Mouse (Mus musculus) G1E (cell line): ENCODE measurements around the gene Lsg1.

Source experiments
- CTCF ChIP-seq: IDR thresholded peaks from 2 replicates; pipeline ENCODE4 v1.5.1; 2012; ENCODE audit warnings: low read depth, low read length, inconsistent platforms, mixed read lengths
- GATA1 ChIP-seq: IDR thresholded peaks from 2 replicates; pipeline ENCODE4 v1.6.1; 2012; ENCODE audit warnings: borderline replicate concordance, low read length, inconsistent platforms, mixed read lengths
- GATA2 ChIP-seq: IDR thresholded peaks from 2 replicates; pipeline ENCODE4 v1.6.1; 2012; ENCODE audit warnings: low read depth, low read length, inconsistent platforms, borderline replicate concordance
- POLR2AphosphoS5 ChIP-seq: IDR thresholded peaks from 2 replicates; pipeline ENCODE4 v1.6.1; 2012; ENCODE audit warnings: low read depth, low read length, inconsistent platforms; ENCODE audit not compliant: insufficient replicate concordance
- TAL1 ChIP-seq: conservative IDR thresholded peaks from 2 replicates; pipeline ENCODE4 v1.6.1; 2012; ENCODE audit warnings: low read depth, low read length, inconsistent platforms, mixed read lengths

DNA sequence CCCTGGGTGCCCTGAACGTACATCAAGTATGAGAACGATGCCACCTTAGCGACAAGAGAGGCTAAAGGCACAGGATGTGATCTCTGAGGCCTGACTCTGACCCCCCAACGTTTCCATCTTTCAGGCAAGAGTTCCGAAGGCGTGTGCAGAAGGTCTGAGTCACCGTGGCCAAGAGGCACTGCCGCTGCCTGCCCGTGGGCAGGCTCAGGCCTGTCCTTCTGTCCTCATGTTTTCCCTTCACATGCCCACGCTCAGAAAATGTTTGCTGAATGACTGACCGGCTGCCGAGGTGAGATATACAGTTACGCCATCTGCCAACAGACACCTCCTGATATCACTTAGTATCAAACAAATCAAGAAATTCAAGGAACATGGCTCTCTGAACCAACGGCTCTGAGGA is 61.6 kb downstream of the Lsg1 start:
- TF ChIP-seq CTCF (no peak), TAL1 (no peak), GATA2 (no peak), GATA1 (no peak), POLR2AphosphoS5 (no peak)
